In the genomic region with DNA sequence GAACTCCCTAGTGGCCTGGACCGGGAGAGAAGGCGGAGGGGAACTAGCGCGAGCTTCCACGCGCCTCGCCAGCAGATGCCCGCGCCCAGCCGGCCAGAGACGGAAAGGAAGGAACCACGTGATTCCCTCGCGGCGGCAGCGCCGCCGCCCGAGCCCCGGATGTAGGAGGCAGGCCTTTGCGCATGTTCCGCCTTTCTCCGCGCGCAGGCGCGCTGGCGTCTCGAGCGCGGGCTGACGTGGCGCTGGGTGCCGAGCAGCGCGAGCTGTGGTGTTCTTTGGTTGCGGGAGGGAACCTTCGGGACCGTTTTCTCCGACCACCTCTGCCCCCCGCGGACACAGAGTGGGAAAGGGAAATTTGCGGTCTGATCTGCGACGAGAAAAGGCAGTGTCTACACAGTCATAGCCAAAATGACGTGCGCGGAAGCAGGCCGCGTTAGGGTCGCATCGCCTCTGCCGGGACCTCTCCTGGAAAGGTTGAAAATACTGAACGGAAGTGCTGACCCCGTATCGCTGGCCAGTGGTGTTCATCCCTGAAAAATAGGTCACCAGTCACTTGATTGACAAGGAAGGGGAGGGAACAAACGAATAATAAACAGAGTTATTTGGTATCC, we compare ENCODE assay signal across 7 mouse cellular contexts. TPM values are rescaled to one million over a fixed set of nuclear protein-coding genes. Genes with fewer than 3 reads are reported as not detected.
A peak's percentile ranks its signal among the peaks of the same experiment; 100 is the strongest.
DNase-seq lines count a peak whose midpoint lies in the region; ATAC-seq and TF ChIP-seq lines count a peak whose summit lies in the region.

A gene (minus strand): TSS at position 108 of the 611 bp plus-strand sequence.

- peak within 1 kb of the TSS; percentile 97 for H3K27ac ChIP-seq in embryonic facial prominence, embryonic 12.5 days
- H3K27ac ChIP-seq in kidney, adult 2 months (ENCODE audit: insufficient read depth, low read depth, low read length), result peak within 1 kb of the TSS; percentile 97
- H3K27ac ChIP-seq in limb, embryonic 12.5 days, result peak within 1 kb of the TSS; percentile 98
- H3K27ac ChIP-seq in midbrain, embryonic 15.5 days, result peak within 1 kb of the TSS; percentile 96
- peak within 1 kb of the TSS; percentile 93 for H3K27ac ChIP-seq in spleen, adult 2 months (ENCODE audit: insufficient read depth, low read length)

- H3K9ac ChIP-seq in embryonic facial prominence, embryonic 12.5 days, result peak within 1 kb of the TSS; percentile 99
- peak within 1 kb of the TSS; percentile 99 for H3K9ac ChIP-seq in limb, embryonic 12.5 days (replicated peaks)
- peak within 1 kb of the TSS; percentile 98 for H3K9ac ChIP-seq in midbrain, embryonic 15.5 days

- ATAC-seq in embryonic facial prominence, embryonic 12.5 days (ENCODE audit: insufficient number of reproducible peaks, insufficient read depth, low FRiP score, low TSS enrichment), result peak; percentile 87
- peak; percentile 95 for ATAC-seq in limb, embryonic 12.5 days (ENCODE audit: insufficient number of reproducible peaks, insufficient read depth, low FRiP score, low TSS enrichment, low read depth)
- ATAC-seq in midbrain, embryonic 15.5 days (replicated peaks), result peak; percentile 96

- under 1% methylated on average over 57 of the region's 57 CpGs for WGBS in embryonic facial prominence, embryonic 12.5 days
- under 1% methylated on average over 57 of the region's 57 CpGs for WGBS in kidney, adult 2 months
- WGBS in limb, embryonic 12.5 days, result under 1% methylated on average over 57 of the region's 57 CpGs
- WGBS in midbrain, embryonic 15.5 days, result under 1% methylated on average over 57 of the region's 57 CpGs
- WGBS in spleen, adult 2 months, result under 1% methylated on average over 57 of the region's 57 CpGs

- H3K9me3 ChIP-seq in embryonic facial prominence, embryonic 12.5 days, result no peaks in the 10 kb centered on the region
- H3K9me3 ChIP-seq in limb, embryonic 12.5 days, result no peaks in the 10 kb centered on the region
- H3K9me3 ChIP-seq in midbrain, embryonic 15.5 days, result no peaks in the 10 kb centered on the region

- 0 out of 2 replicates have a peak, but pooled peaks cover 2% of the 10 kb centered on the region for H3K36me3 ChIP-seq in embryonic facial prominence, embryonic 12.5 days
- no peaks in the 10 kb centered on the region for H3K36me3 ChIP-seq in kidney, adult 2 months (ENCODE audit: control insufficient read depth, insufficient read depth, low read length)
- H3K36me3 ChIP-seq in limb, embryonic 12.5 days, result no peaks in the 10 kb centered on the region
- H3K36me3 ChIP-seq in midbrain, embryonic 15.5 days (replicated peaks), result no peaks in the 10 kb centered on the region
- H3K36me3 ChIP-seq in spleen, adult 2 months (ENCODE audit: control insufficient read depth, insufficient read depth, low read length), result no peaks in the 10 kb centered on the region

- peak within 1 kb of the TSS; percentile 73 for H3K4me2 ChIP-seq in embryonic facial prominence, embryonic 12.5 days (replicated peaks)
- peak within 1 kb of the TSS; percentile 71 for H3K4me2 ChIP-seq in limb, embryonic 12.5 days
- H3K4me2 ChIP-seq in midbrain, embryonic 15.5 days, result peak within 1 kb of the TSS; percentile 61

- peaks cover 11% of the 10 kb centered on the region; the same call in 1 of the 2 replicates for H3K4me1 ChIP-seq in embryonic facial prominence, embryonic 12.5 days
- H3K4me1 ChIP-seq in kidney, adult 2 months (ENCODE audit: control insufficient read depth, insufficient read depth, low read length), result peaks cover 12% of the 10 kb centered on the region
- H3K4me1 ChIP-seq in limb, embryonic 12.5 days (replicated peaks), result peaks cover 21% of the 10 kb centered on the region
- peaks cover 28% of the 10 kb centered on the region for H3K4me1 ChIP-seq in midbrain, embryonic 15.5 days
- H3K4me1 ChIP-seq in spleen, adult 2 months (ENCODE audit: control insufficient read depth, insufficient read depth, insufficient read length), result peaks cover 5% of the 10 kb centered on the region; the same call in 1 of the 2 replicates

- no peak for TF ChIP-seq CTCF in kidney, adult 2 months (conservative IDR thresholded peaks at IDR 0.05; ENCODE audit: insufficient read depth, insufficient read length, low read depth, low read length)
- no peak for TF ChIP-seq CTCF in spleen, adult 2 months (IDR thresholded peaks at IDR 0.05; ENCODE audit: extremely low read depth, insufficient read depth, insufficient read length, insufficient replicate concordance)

- H3K4me3 ChIP-seq in embryonic facial prominence, embryonic 12.5 days, result peak within 1 kb of the TSS; percentile 96
- H3K4me3 ChIP-seq in kidney, adult 2 months (ENCODE audit: insufficient read depth, low read depth, low read length), result peak within 1 kb of the TSS; percentile 88
- peak within 1 kb of the TSS; percentile 99 for H3K4me3 ChIP-seq in limb, embryonic 12.5 days (replicated peaks)
- peak within 1 kb of the TSS; percentile 92 for H3K4me3 ChIP-seq in midbrain, embryonic 15.5 days
- peak within 1 kb of the TSS; percentile 69 for H3K4me3 ChIP-seq in spleen, adult 2 months (ENCODE audit: extremely low read depth, insufficient read depth, insufficient read length)

- no peaks in the 10 kb centered on the region for H3K27me3 ChIP-seq in embryonic facial prominence, embryonic 12.5 days
- H3K27me3 ChIP-seq in kidney, adult 2 months (replicated peaks; ENCODE audit: control insufficient read depth, insufficient read depth, low read length), result no peaks in the 10 kb centered on the region
- H3K27me3 ChIP-seq in limb, embryonic 12.5 days, result no peaks in the 10 kb centered on the region
- no peaks in the 10 kb centered on the region for H3K27me3 ChIP-seq in midbrain, embryonic 15.5 days (replicated peaks)
- no peaks in the 10 kb centered on the region for H3K27me3 ChIP-seq in spleen, adult 2 months (ENCODE audit: control insufficient read depth, insufficient read depth, low read length)

- peak; percentile 75 for TF ChIP-seq POLR2A in kidney, adult 2 months (IDR thresholded peaks at IDR 0.05; ENCODE audit: low read depth, low read length)
- peak; percentile 93 for TF ChIP-seq POLR2A in spleen, adult 2 months (IDR thresholded peaks at IDR 0.05; ENCODE audit: low read depth, low read length)

- DNase-seq in adrenal gland, postnatal 25 days, result peak; percentile 95
- peak; percentile 95 to 96 for DNase-seq in heart, adult 18-20 months
- peak; percentile 97 for DNase-seq in kidney, adult 2 months
- peak; percentile 89 to 90 for DNase-seq in spleen, adult 2 months (ENCODE audit: low read depth in 1 of 2, low spot score in 2 of 2)

RNA-seq across cellular contexts. Expression of the gene that starts here (rescaled TPM):
- total RNA-seq in adrenal gland, postnatal 25 days (2021), result 151 and 219 TPM in 2 replicates
- 130 and 150 TPM in 2 replicates for polyA plus RNA-seq in embryonic facial prominence, embryonic 12.5 days (2016; fragmentation: Nextera tagmentation; extraction: Ambion mirVana)
- 100 to 1,000 TPM; 103 to 114 TPM for total RNA-seq in heart, adult 18-20 months (2021)
- 22.6 and 29.1 TPM in 2 replicates for polyA plus RNA-seq in kidney, adult 2 months (2012; rRNA removed)
- polyA plus RNA-seq in limb, embryonic 12.5 days (2016; fragmentation: Nextera tagmentation; extraction: Ambion mirVana), result 143 and 157 TPM in 2 replicates
- 109 and 111 TPM in 2 replicates for polyA plus RNA-seq in midbrain, embryonic 15.5 days (2015; fragmentation: Nextera tagmentation; extraction: Ambion mirVana)
- 17.3 and 18.3 TPM in 2 replicates for polyA plus RNA-seq in spleen, adult 2 months (2012; rRNA removed)

Comparison
In these comparisons a context has a peak if more than half of its experiments do, and no peak if none do; other contexts are left out.
1. Peak in every context shown above with its lines: DNase-seq, ATAC-seq, H3K4me3 ChIP-seq and H3K27ac ChIP-seq.